Mouse (Mus musculus): ENCODE measurements around the gene Cpeb1. TPM values are rescaled to one million over a fixed set of nuclear protein-coding genes. Genes with fewer than 3 reads are reported as not detected.

The Cpeb1 gene
- polyA plus RNA-seq, 1 experiment = not detected

GRCm38 (mm10) chr7:81476833-81477232 is 21.6 kb upstream of the Cpeb1 start:
- no peaks in the 10 kb centered on the region for H3K4me1 ChIP-seq (ENCODE audit: control insufficient read depth)
- H3K36me3 ChIP-seq (ENCODE audit: control insufficient read depth) = no peaks in the 10 kb centered on the region
- TF ChIP-seq GATA1 (IDR thresholded peaks at IDR 0.05; ENCODE audit: low read length) = no peak

GRCm38 (mm10) chr7:81475221-81475620 is 20.0 kb upstream of the Cpeb1 start:
- H3K36me3 ChIP-seq (ENCODE audit: control insufficient read depth) = no peaks in the 10 kb centered on the region
- H3K27me3 ChIP-seq (ENCODE audit: control insufficient read depth) = peaks cover 14% of the 10 kb centered on the region
- no peaks in the 10 kb centered on the region for H3K9me3 ChIP-seq (ENCODE audit: control insufficient read depth, low read length)
- TF ChIP-seq TAL1 (IDR thresholded peaks at IDR 0.05; ENCODE audit: low read length) (no peak), GATA1 (IDR thresholded peaks at IDR 0.05; ENCODE audit: low read length) (no peak)
- H3K4me1 ChIP-seq (ENCODE audit: control insufficient read depth) = no peaks in the 10 kb centered on the region
- no peak overlapping the region for H3K4me3 ChIP-seq (replicated peaks)

More at GRCm38 (mm10) chr7:81476833-81477232, 21.6 kb upstream of the Cpeb1 start:
- no peak overlapping the region for H3K4me3 ChIP-seq (replicated peaks)
- peaks cover 14% of the 10 kb centered on the region for H3K27me3 ChIP-seq (ENCODE audit: control insufficient read depth)
- H3K9me3 ChIP-seq (ENCODE audit: control insufficient read depth, low read length) = no peaks in the 10 kb centered on the region

DNA sequence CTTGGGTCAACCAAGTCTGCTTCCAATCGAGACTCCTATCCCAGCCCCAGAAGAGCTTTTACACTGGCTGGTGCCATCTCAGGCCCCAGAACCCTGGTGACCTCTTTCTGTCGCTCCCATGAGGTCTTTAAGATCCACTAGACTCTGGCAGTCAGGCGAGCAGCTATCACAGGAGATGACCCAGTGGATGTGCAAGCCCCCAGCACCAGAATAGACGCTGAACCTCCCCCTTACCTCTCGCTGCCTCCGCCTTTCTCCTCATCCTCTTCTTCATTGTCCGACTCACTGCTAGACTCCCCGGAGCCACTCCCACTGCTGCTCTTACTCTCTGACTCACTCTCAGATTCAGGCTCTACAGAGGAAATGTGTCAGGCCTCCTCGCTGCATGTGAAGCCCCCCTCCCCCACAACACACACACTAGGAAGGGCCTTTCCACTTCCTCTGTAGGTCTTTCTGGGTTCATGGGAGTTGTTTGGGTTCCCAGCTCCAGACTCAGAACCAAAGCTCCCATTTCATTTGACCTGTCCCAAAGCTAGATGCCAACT is 9.7 kb upstream of the Cpeb1 start:
- Histone ChIP-seq H3K4me3 (replicated peaks) (no peak overlapping the region), H3K9me3 (ENCODE audit: control insufficient read depth, low read length) (no peaks in the 10 kb centered on the region), H3K36me3 (ENCODE audit: control insufficient read depth) (no peaks in the 10 kb centered on the region), H3K27me3 (ENCODE audit: control insufficient read depth) (peaks cover 2% of the 10 kb centered on the region), H3K4me1 (ENCODE audit: control insufficient read depth) (no peaks in the 10 kb centered on the region)
- TF ChIP-seq GATA1 (IDR thresholded peaks at IDR 0.05; ENCODE audit: low read length) (no peak), TAL1 (IDR thresholded peaks at IDR 0.05; ENCODE audit: low read length) (no peak)

DNA sequence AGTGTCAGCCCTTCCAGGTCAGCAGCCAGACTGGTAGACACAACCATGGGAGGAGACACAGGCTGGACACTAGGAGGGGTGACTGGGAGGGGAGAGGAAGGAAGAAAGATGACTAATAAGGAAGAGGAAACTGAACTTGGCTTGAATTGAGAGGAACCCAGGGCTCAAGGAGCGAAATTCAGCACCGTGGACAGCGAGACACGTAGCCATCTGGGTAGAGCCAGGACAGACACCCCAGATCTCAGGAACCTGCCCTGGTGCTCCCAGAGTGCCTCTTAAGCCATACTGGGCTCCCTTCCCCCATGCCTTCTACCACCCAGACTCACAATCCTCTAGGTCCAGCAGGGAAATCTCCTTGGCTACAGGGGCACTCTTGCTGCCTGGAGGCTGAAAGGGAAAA is 8.9 kb upstream of the Cpeb1 start:
- no peaks in the 10 kb centered on the region for H3K9me3 ChIP-seq (ENCODE audit: control insufficient read depth, low read length)
- no peak for TF ChIP-seq GATA1 (IDR thresholded peaks at IDR 0.05; ENCODE audit: low read length)
- no peak for TF ChIP-seq TAL1 (IDR thresholded peaks at IDR 0.05; ENCODE audit: low read length)

DNA sequence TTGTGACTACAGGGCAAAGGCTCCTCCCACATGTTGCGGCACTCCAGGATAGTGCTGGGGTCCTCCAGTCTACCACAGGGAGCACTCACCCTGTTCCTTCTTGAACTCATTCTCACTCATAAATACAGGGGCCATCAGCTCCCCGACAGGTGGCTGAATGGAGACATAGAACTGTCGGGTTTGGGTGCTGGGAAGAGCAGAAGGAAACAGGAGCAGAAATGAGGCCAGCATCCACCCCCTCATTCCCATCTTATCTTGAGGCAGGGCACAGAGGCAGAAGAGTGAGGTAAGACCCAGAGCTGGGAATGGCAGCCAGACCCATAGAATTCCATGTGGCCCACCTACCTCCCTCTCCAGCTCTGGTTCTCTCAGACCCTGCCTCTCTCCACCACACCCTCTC is 7.5 kb upstream of the Cpeb1 start:
- Histone ChIP-seq H3K4me1 (ENCODE audit: control insufficient read depth) (no peaks in the 10 kb centered on the region), H3K4me3 (replicated peaks) (no peak overlapping the region), H3K9me3 (ENCODE audit: control insufficient read depth, low read length) (no peaks in the 10 kb centered on the region), H3K27me3 (ENCODE audit: control insufficient read depth) (peaks cover 5% of the 10 kb centered on the region), H3K36me3 (ENCODE audit: control insufficient read depth) (no peaks in the 10 kb centered on the region)
- TF ChIP-seq GATA1 (IDR thresholded peaks at IDR 0.05; ENCODE audit: low read length) (no peak), TAL1 (IDR thresholded peaks at IDR 0.05; ENCODE audit: low read length) (no peak)

More for the DNA sequence above, 8.9 kb upstream of the Cpeb1 start:
- Histone ChIP-seq H3K36me3 (ENCODE audit: control insufficient read depth) (no peaks in the 10 kb centered on the region), H3K4me1 (ENCODE audit: control insufficient read depth) (no peaks in the 10 kb centered on the region), H3K27me3 (ENCODE audit: control insufficient read depth) (peaks cover 2% of the 10 kb centered on the region), H3K4me3 (replicated peaks) (no peak overlapping the region)

- Histone ChIP-seq H3K9me3 (ENCODE audit: control insufficient read depth, low read length) (peaks cover 5% of the 10 kb centered on the region), H3K36me3 (ENCODE audit: control insufficient read depth) (no peaks in the 10 kb centered on the region), H3K4me3 (replicated peaks) (no peak overlapping the region), H3K4me1 (ENCODE audit: control insufficient read depth) (no peaks in the 10 kb centered on the region), H3K27me3 (ENCODE audit: control insufficient read depth) (peaks cover 71% of the 10 kb centered on the region)
- TF ChIP-seq TAL1 (IDR thresholded peaks at IDR 0.05; ENCODE audit: low read length) (no peak), GATA1 (IDR thresholded peaks at IDR 0.05; ENCODE audit: low read length) (no peak)
Measured at GRCm38 (mm10) chr7:81454331-81455039, 780 bp downstream of the Cpeb1 start.

DNA sequence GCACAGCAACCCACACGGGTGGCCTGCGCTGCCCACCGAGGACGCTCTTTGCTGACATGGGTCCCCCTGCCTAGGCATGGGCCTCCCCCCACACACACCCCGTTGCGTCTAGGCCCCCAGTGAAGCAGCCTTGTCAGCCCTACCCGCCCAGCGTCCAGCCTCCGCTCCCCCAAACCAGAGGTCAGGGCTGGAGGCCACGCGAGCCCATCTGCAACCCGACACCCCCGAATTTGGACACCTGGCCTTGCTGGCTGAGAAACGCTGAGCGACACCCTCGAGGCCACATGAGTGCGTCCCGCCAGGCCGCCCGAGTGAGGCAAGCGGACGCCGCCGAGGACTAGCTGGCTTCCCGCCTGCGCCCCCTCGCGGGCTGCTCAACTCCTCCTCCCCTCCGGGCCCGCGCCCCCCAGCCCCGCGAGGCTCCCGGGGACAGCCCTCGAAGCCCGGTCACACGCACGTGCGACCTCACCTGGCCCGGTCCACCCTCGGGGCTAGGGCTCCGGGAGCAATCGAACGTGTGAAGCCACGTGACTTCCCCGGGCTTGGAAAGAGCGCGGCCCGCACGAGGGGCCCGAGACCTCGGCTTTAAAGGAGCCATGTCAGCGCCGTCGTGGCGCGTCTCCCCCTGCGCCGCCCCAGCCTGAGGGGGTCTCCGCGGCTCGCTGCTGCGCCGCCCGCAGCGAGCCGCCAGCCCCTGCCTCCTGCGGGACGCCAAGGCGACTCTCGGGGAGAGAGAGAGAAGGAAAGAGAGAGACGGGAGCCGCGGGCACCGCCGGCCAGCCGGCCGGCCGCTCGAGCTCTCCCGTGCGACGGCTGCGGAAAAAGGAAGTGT is 1.6 kb downstream of the Cpeb1 start:
- Histone ChIP-seq H3K4me1 (ENCODE audit: control insufficient read depth) (no peaks in the 10 kb centered on the region), H3K9me3 (ENCODE audit: control insufficient read depth, low read length) (peaks cover 5% of the 10 kb centered on the region), H3K27me3 (ENCODE audit: control insufficient read depth) (peaks cover 71% of the 10 kb centered on the region), H3K36me3 (ENCODE audit: control insufficient read depth) (no peaks in the 10 kb centered on the region), H3K4me3 (replicated peaks) (no peak overlapping the region)
- TF ChIP-seq GATA1 (IDR thresholded peaks at IDR 0.05; ENCODE audit: low read length) = no peak
- no peak for TF ChIP-seq TAL1 (IDR thresholded peaks at IDR 0.05; ENCODE audit: low read length)

GRCm38 (mm10) chr7:81452971-81453441 is 2.3 kb downstream of the Cpeb1 start:
- Histone ChIP-seq H3K9me3 (ENCODE audit: control insufficient read depth, low read length) (peaks cover 5% of the 10 kb centered on the region), H3K4me3 (replicated peaks) (no peak overlapping the region), H3K4me1 (ENCODE audit: control insufficient read depth) (no peaks in the 10 kb centered on the region), H3K27me3 (ENCODE audit: control insufficient read depth) (peaks cover 69% of the 10 kb centered on the region), H3K36me3 (ENCODE audit: control insufficient read depth) (no peaks in the 10 kb centered on the region)
- TF ChIP-seq TAL1 (IDR thresholded peaks at IDR 0.05; ENCODE audit: low read length) (no peak), GATA1 (IDR thresholded peaks at IDR 0.05; ENCODE audit: low read length) (no peak)

GRCm38 (mm10) chr7:81398957-81399356 is 56.3 kb downstream of the Cpeb1 start:
- H3K4me3 ChIP-seq (replicated peaks) = no peak overlapping the region

More at GRCm38 (mm10) chr7:81398957-81399356, 56.3 kb downstream of the Cpeb1 start:
- TF ChIP-seq GATA1 (IDR thresholded peaks at IDR 0.05; ENCODE audit: low read length) (no peak), TAL1 (IDR thresholded peaks at IDR 0.05; ENCODE audit: low read length) (no peak)
- Histone ChIP-seq H3K27me3 (ENCODE audit: control insufficient read depth) (peaks cover 2% of the 10 kb centered on the region; the same call in 1 of the 2 replicates), H3K9me3 (ENCODE audit: control insufficient read depth, low read length) (no peaks in the 10 kb centered on the region), H3K4me1 (ENCODE audit: control insufficient read depth) (no peaks in the 10 kb centered on the region), H3K36me3 (ENCODE audit: control insufficient read depth) (no peaks in the 10 kb centered on the region)
